24 mouse cellular contexts compared by ENCODE assay signal in genomic region chr7:135510431-135510830, GRCm38 (mm10). TPM values are rescaled to one million over a fixed set of nuclear protein-coding genes. Genes with fewer than 3 reads are reported as not detected.
"Had no signal": no experiment of that assay in that cellular context is flagged by ENCODE, and none has a peak within 500 bp of the region (broad histone marks: within the 10 kb centered on the region; RNA-seq: fewer than 3 reads in every experiment).

No protein-coding gene starts in this region.

- DNase-seq: layer of hippocampus, adult 9-11 months; layer of hippocampus, postnatal 36 days; liver; liver, embryonic 13.5 days; liver, postnatal 0 days; lung, postnatal 14 days; thymus, adult 2 months; thymus, postnatal 25 days had no signal

- H3K27me3 ChIP-seq: limb, embryonic 12.5 days; liver, embryonic 13.5 days; lung, embryonic 15.5 days; midbrain, embryonic 15.5 days; neural tube, embryonic 12.5 days; stomach, embryonic 15.5 days had no signal

- H3K36me3 ChIP-seq: limb, embryonic 12.5 days; liver, embryonic 13.5 days; lung, embryonic 15.5 days; midbrain, embryonic 15.5 days; neural tube, embryonic 12.5 days; stomach, embryonic 15.5 days had no signal

- H3K4me2 ChIP-seq: limb, embryonic 12.5 days; liver, embryonic 13.5 days; lung, embryonic 15.5 days; midbrain, embryonic 11.5 days; midbrain, embryonic 15.5 days; neural tube, embryonic 12.5 days; stomach, embryonic 15.5 days had no signal

- ATAC-seq: hindbrain, postnatal 0 days; liver, postnatal 0 days; midbrain, embryonic 15.5 days had no signal

- H3K4me1 ChIP-seq: limb, embryonic 12.5 days; liver, embryonic 13.5 days; lung, embryonic 15.5 days; midbrain, embryonic 15.5 days; neural tube, embryonic 12.5 days; stomach, embryonic 15.5 days had no signal

- H3K4me3 ChIP-seq: limb, embryonic 12.5 days; liver, embryonic 13.5 days; lung, embryonic 15.5 days; megakaryocyte, embryonic 14.5 days; midbrain, embryonic 15.5 days; neural tube, embryonic 12.5 days; stomach, embryonic 15.5 days had no signal

- H3K27ac ChIP-seq: hindbrain, postnatal 0 days; limb, embryonic 12.5 days; liver, embryonic 13.5 days; lung, embryonic 15.5 days; macrophage; midbrain, embryonic 15.5 days; neural tube, embryonic 12.5 days; stomach, embryonic 15.5 days had no signal

- H3K9me3 ChIP-seq: liver, embryonic 13.5 days; lung, embryonic 15.5 days; midbrain, embryonic 15.5 days; neural tube, embryonic 12.5 days; stomach, embryonic 15.5 days had no signal

- H3K9ac ChIP-seq: limb, embryonic 12.5 days; liver, embryonic 13.5 days; liver, postnatal 0 days; lung, embryonic 15.5 days; midbrain, embryonic 15.5 days; neural tube, embryonic 12.5 days; stomach, embryonic 15.5 days had no signal

RNA-seq across cellular contexts. Expression of gene Clrn3, which starts 18.0 kb away (rescaled TPM):
- total RNA-seq: hindbrain, postnatal 0 days; layer of hippocampus, postnatal 36 days; left cerebral cortex, adult 8-10 months; left cerebral cortex, postnatal 36 days; monocyte, adult 5-6 weeks; neutrophil, adult 5-6 weeks had no signal
- polyA plus RNA-seq: hindbrain, postnatal 0 days; limb, embryonic 12.5 days; liver, embryonic 13.5 days; liver, postnatal 0 days; macrophage; midbrain, embryonic 11.5 days; midbrain, embryonic 15.5 days; neural tube, embryonic 12.5 days; spleen, adult 2 months; testis, adult 2 months; urinary bladder, adult 2 months had no signal
